Mouse (Mus musculus): ENCODE results near the gene Gm28043. TPM values are rescaled to one million over a fixed set of nuclear protein-coding genes. Genes with fewer than 3 reads are reported as not detected.
A peak's percentile ranks its signal among the peaks of the same experiment; 100 is the strongest.
"Not testable (repeated sequence)": the region's sequence is repeated elsewhere in the genome, so short reads cannot be mapped to it uniquely, and the experiment has no call there.

Gm28043 gene
- polyA plus RNA-seq, 1 experiment, result 2.1 TPM

- TF ChIP-seq CTCF (IDR thresholded peaks at IDR 0.05; ENCODE audit: borderline replicate concordance, insufficient read depth, low read length) (peak; percentile 86), POLR2A (IDR thresholded peaks at IDR 0.05; ENCODE audit: low read depth, low read length) (no peak)
- no peak overlapping the region for H3K4me3 ChIP-seq (ENCODE audit: insufficient read depth, low read length)
- H3K4me1 ChIP-seq (ENCODE audit: control insufficient read depth, insufficient read depth, low read length), result no peaks in the 10 kb centered on the region
- H3K27ac ChIP-seq (ENCODE audit: insufficient read depth, low read length), result no peak overlapping the region
Measured at GRCm38 (mm10) chr17:29704781-29705180, 90.1 kb downstream of the Gm28043 start.

DNA sequence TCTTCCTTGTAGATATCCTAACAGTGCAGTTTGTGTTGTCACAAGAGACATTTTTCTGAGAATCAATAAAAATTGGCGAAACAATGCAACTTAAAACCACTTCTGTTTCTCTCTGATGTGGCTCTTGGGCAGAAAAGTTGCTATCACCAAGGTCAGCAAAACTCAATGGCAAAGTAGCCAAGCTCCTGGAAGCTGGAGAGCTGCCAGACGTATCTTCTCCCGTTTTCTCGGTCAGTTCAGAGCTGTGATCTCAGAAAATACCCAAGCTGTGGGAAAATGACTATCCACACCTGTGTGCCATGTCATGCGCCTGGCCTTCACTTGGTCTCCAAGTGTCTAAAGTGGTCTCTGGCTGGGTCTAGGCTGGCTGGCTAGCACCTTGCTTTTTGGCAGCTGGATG, 91.2 kb downstream of the Gm28043 start:
- Histone ChIP-seq H3K4me3 (ENCODE audit: insufficient read depth, low read length) (no peak overlapping the region), H3K27ac (ENCODE audit: insufficient read depth, low read length) (no peak overlapping the region), H3K4me1 (ENCODE audit: control insufficient read depth, insufficient read depth, low read length) (no peaks in the 10 kb centered on the region)
- no peak for TF ChIP-seq CTCF (IDR thresholded peaks at IDR 0.05; ENCODE audit: borderline replicate concordance, insufficient read depth, low read length)
- TF ChIP-seq POLR2A (IDR thresholded peaks at IDR 0.05; ENCODE audit: low read depth, low read length), result no peak

GRCm38 (mm10) chr17:29706981-29707545, 92.4 kb downstream of the Gm28043 start:
- Histone ChIP-seq H3K27ac (ENCODE audit: insufficient read depth, low read length) (no peak overlapping the region), H3K4me3 (ENCODE audit: insufficient read depth, low read length) (no peak overlapping the region), H3K4me1 (ENCODE audit: control insufficient read depth, insufficient read depth, low read length) (no peaks in the 10 kb centered on the region)
- TF ChIP-seq POLR2A (IDR thresholded peaks at IDR 0.05; ENCODE audit: low read depth, low read length) (no peak), CTCF (IDR thresholded peaks at IDR 0.05; ENCODE audit: borderline replicate concordance, insufficient read depth, low read length) (no peak)

DNA sequence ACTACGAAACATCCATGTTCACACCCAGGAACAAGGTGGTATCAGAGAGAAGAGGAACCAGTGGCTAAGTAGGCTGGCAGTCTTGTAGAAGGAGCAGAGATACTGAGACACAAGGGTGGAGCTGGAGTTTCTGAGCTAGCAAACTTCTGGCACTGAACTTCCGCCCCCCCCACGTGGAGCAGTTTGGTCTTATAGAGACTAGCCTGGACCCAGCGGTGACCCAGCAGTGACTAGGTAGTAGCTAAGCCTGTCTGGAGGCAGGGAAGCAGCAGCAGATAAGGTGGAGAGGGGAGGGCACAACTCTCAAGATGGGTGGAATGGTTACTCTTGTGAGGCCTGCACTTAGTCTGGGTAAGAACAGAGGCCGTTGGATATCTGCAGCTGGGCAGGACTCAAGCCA, 94.1 kb downstream of the Gm28043 start:
- Histone ChIP-seq H3K27ac (ENCODE audit: insufficient read depth, low read length) (no peak overlapping the region), H3K4me3 (ENCODE audit: insufficient read depth, low read length) (no peak overlapping the region), H3K4me1 (ENCODE audit: control insufficient read depth, insufficient read depth, low read length) (no peaks in the 10 kb centered on the region)
- TF ChIP-seq CTCF (IDR thresholded peaks at IDR 0.05; ENCODE audit: borderline replicate concordance, insufficient read depth, low read length) (no peak), POLR2A (IDR thresholded peaks at IDR 0.05; ENCODE audit: low read depth, low read length) (no peak)

DNA sequence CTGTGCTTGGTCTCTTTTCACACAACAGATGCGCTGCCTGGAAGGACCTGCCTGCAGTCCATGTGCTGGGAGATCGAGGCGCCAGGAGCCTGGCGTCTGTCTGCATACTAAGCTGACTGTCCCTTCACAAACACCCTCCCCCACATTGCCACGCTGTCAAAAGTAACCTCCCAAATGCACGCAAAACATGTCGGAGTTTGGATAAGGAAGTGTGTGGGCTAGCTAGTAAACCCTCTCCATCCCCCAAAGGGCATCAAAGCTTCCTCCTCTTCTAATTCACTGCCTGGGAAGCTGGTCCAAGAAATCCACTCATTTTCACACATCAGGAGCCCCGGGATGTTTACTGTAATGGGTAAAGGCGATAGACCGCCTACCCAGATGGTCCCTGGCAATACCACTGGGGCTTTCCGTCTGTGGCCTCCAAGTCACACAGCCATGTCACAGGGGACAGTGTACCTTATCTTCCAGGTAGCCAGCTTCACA, 95.9 kb downstream of the Gm28043 start:
- H3K27ac ChIP-seq (ENCODE audit: insufficient read depth, low read length), result no peak overlapping the region
- H3K4me1 ChIP-seq (ENCODE audit: control insufficient read depth, insufficient read depth, low read length), result no peaks in the 10 kb centered on the region
- H3K4me3 ChIP-seq (ENCODE audit: insufficient read depth, low read length), result no peak overlapping the region
- TF ChIP-seq CTCF (IDR thresholded peaks at IDR 0.05; ENCODE audit: borderline replicate concordance, insufficient read depth, low read length) (no peak), POLR2A (IDR thresholded peaks at IDR 0.05; ENCODE audit: low read depth, low read length) (no peak)

GRCm38 (mm10) chr17:29711076-29711744, 96.5 kb downstream of the Gm28043 start:
- no peak for TF ChIP-seq CTCF (IDR thresholded peaks at IDR 0.05; ENCODE audit: borderline replicate concordance, insufficient read depth, low read length)
- TF ChIP-seq POLR2A (IDR thresholded peaks at IDR 0.05; ENCODE audit: low read depth, low read length), result no peak
- Histone ChIP-seq H3K27ac (ENCODE audit: insufficient read depth, low read length) (no peak overlapping the region), H3K4me3 (ENCODE audit: insufficient read depth, low read length) (no peak overlapping the region), H3K4me1 (ENCODE audit: control insufficient read depth, insufficient read depth, low read length) (peaks cover 3% of the 10 kb centered on the region; the same call in 1 of the 2 replicates)

- Histone ChIP-seq H3K4me3 (ENCODE audit: insufficient read depth, low read length) (no peak overlapping the region), H3K27ac (ENCODE audit: insufficient read depth, low read length) (no peak overlapping the region), H3K4me1 (ENCODE audit: control insufficient read depth, insufficient read depth, low read length) (peaks cover 3% of the 10 kb centered on the region; the same call in 1 of the 2 replicates)
- TF ChIP-seq CTCF (IDR thresholded peaks at IDR 0.05; ENCODE audit: borderline replicate concordance, insufficient read depth, low read length) (no peak), POLR2A (IDR thresholded peaks at IDR 0.05; ENCODE audit: low read depth, low read length) (no peak)
Measured at GRCm38 (mm10) chr17:29711745-29712431, 97.2 kb downstream of the Gm28043 start.

GRCm38 (mm10) chr17:29712565-29712964, 97.9 kb downstream of the Gm28043 start:
- Histone ChIP-seq H3K4me3 (ENCODE audit: insufficient read depth, low read length) (no peak overlapping the region), H3K4me1 (ENCODE audit: control insufficient read depth, insufficient read depth, low read length) (peaks cover 3% of the 10 kb centered on the region; the same call in 1 of the 2 replicates), H3K27ac (ENCODE audit: insufficient read depth, low read length) (no peak overlapping the region)
- TF ChIP-seq POLR2A (IDR thresholded peaks at IDR 0.05; ENCODE audit: low read depth, low read length) (no peak), CTCF (IDR thresholded peaks at IDR 0.05; ENCODE audit: borderline replicate concordance, insufficient read depth, low read length) (no peak)

- H3K4me1 ChIP-seq (ENCODE audit: control insufficient read depth, insufficient read depth, low read length), result not testable (repeated sequence)
Measured at GRCm38 (mm10) chr17:29713734-29714133, 99.1 kb downstream of the Gm28043 start.

More at GRCm38 (mm10) chr17:29713734-29714133, 99.1 kb downstream of the Gm28043 start:
- not testable (repeated sequence) for H3K4me3 ChIP-seq (ENCODE audit: insufficient read depth, low read length); H3K27ac ChIP-seq (ENCODE audit: insufficient read depth, low read length)

Data from embryonic fibroblast, embryonic 13.5 days (primary cell).